Comparison of ENCODE assay signal across 15 mouse cellular contexts in the genomic region with DNA sequence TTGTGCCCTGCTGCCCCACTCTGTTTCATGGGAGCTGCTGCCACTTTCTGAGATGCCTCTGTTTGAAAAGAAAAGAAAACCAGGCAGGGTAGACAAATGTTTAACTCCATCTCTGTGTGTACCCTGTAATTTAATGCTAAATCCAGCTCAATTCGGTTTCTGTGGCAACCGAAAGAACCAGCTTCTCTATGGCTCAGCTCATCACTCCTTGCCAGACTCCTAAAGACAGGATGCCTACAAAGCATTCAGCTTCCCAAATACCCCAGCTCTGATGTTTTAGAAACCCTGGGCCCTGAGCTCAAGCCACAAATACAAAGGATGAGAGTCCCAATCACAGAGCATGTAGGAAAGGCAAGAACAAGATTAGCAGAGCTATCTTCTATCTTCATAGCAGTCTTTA.
DNase-seq lines count a peak whose midpoint lies in the region; ATAC-seq lines count a peak whose summit lies in the region.
"Had no signal": no experiment of that assay in that cellular context is flagged by ENCODE, and none has a peak within 500 bp of the region (broad histone marks: within the 10 kb centered on the region; RNA-seq: fewer than 3 reads in every experiment).

No protein-coding gene starts in this region.

- no peak for ATAC-seq in embryonic facial prominence, embryonic 11.5 days (replicated peaks; ENCODE audit: insufficient number of reproducible peaks, low FRiP score, low TSS enrichment, low read depth)
- no peak for ATAC-seq in neural tube, embryonic 15.5 days (ENCODE audit: low FRiP score)
- ATAC-seq: liver, postnatal 0 days had no signal

- H3K9me3 ChIP-seq in embryonic facial prominence, embryonic 11.5 days (replicated peaks; ENCODE audit: control insufficient read depth, low read length) = no peaks in the 10 kb centered on the region
- H3K9me3 ChIP-seq in embryonic facial prominence, embryonic 10.5 days = no peaks in the 10 kb centered on the region
- no peaks in the 10 kb centered on the region for H3K9me3 ChIP-seq in neural tube, embryonic 15.5 days (replicated peaks)
- H3K9me3 ChIP-seq: embryonic facial prominence, embryonic 15.5 days; limb, embryonic 12.5 days had no signal

- H3K4me2 ChIP-seq in embryonic facial prominence, embryonic 11.5 days (ENCODE audit: low read depth, low read length) = no peak overlapping the region
- no peak overlapping the region for H3K4me2 ChIP-seq in neural tube, embryonic 15.5 days
- H3K4me2 ChIP-seq: embryonic facial prominence, embryonic 15.5 days; limb, embryonic 12.5 days had no signal

- no peaks in the 10 kb centered on the region for H3K36me3 ChIP-seq in embryonic facial prominence, embryonic 11.5 days (replicated peaks; ENCODE audit: control insufficient read depth, insufficient read depth, low read depth, low read length)
- H3K36me3 ChIP-seq in embryonic facial prominence, embryonic 10.5 days (replicated peaks) = no peaks in the 10 kb centered on the region
- no peaks in the 10 kb centered on the region for H3K36me3 ChIP-seq in neural tube, embryonic 15.5 days
- H3K36me3 ChIP-seq: embryonic facial prominence, embryonic 15.5 days; limb, embryonic 12.5 days had no signal

- H3K9ac ChIP-seq in embryonic facial prominence, embryonic 11.5 days (replicated peaks; ENCODE audit: low read length) = no peak overlapping the region
- H3K9ac ChIP-seq in neural tube, embryonic 15.5 days (replicated peaks) = no peak overlapping the region
- H3K9ac ChIP-seq: embryonic facial prominence, embryonic 15.5 days; limb, embryonic 12.5 days; liver, postnatal 0 days had no signal

- peak; percentile 2 for DNase-seq in embryonic facial prominence, embryonic 11.5 days (ENCODE audit: low spot score)
- no peak for DNase-seq in embryonic facial prominence, embryonic 10.5 days (ENCODE audit: low spot score)
- DNase-seq in layer of hippocampus, postnatal 14 days (ENCODE audit: low spot score in 2 of 2) = peak; percentile 29 to 42
- no peak for DNase-seq in layer of hippocampus, adult 8-10 months (ENCODE audit: low spot score in 2 of 2)
- DNase-seq in left cerebral cortex, adult 9 months (ENCODE audit: low spot score in 2 of 2) = peak; percentile 59 to 69
- no peak for DNase-seq in ovary, postnatal 10 days (ENCODE audit: low spot score)
- DNase-seq in adrenal gland, postnatal 25 days = no peak
- DNase-seq: adrenal gland, postnatal 14 days; cerebellum, adult 9-10 months; gastrocnemius, adult 2 months; kidney, postnatal 14 days; liver, postnatal 0 days had no signal

- no peak overlapping the region for H3K4me3 ChIP-seq in embryonic facial prominence, embryonic 11.5 days (ENCODE audit: low read depth, low read length)
- H3K4me3 ChIP-seq in embryonic facial prominence, embryonic 10.5 days = no peak overlapping the region
- no peak overlapping the region for H3K4me3 ChIP-seq in neural tube, embryonic 15.5 days (replicated peaks)
- H3K4me3 ChIP-seq: embryonic facial prominence, embryonic 15.5 days; gastrocnemius, adult 2 months; limb, embryonic 12.5 days had no signal

- no peaks in the 10 kb centered on the region for H3K27me3 ChIP-seq in embryonic facial prominence, embryonic 11.5 days (ENCODE audit: control insufficient read depth, insufficient read depth, low read length)
- no peaks in the 10 kb centered on the region for H3K27me3 ChIP-seq in embryonic facial prominence, embryonic 10.5 days (replicated peaks; ENCODE audit: low read depth, poor library complexity, severe bottlenecking)
- H3K27me3 ChIP-seq in neural tube, embryonic 15.5 days (replicated peaks) = no peaks in the 10 kb centered on the region
- H3K27me3 ChIP-seq: embryonic facial prominence, embryonic 15.5 days; limb, embryonic 12.5 days had no signal

- WGBS in embryonic facial prominence, embryonic 11.5 days = 63% methylated on average over 2 of the region's 2 CpGs
- 80% methylated on average over 2 of the region's 2 CpGs for WGBS in embryonic facial prominence, embryonic 10.5 days
- 52% methylated on average over 2 of the region's 2 CpGs for WGBS in neural tube, embryonic 15.5 days

- no peaks in the 10 kb centered on the region for H3K4me1 ChIP-seq in embryonic facial prominence, embryonic 11.5 days (ENCODE audit: control insufficient read depth, insufficient read depth, low read length)
- peaks cover 19% of the 10 kb centered on the region for H3K4me1 ChIP-seq in embryonic facial prominence, embryonic 10.5 days
- peaks cover 24% of the 10 kb centered on the region for H3K4me1 ChIP-seq in neural tube, embryonic 15.5 days
- H3K4me1 ChIP-seq: limb, embryonic 12.5 days had no signal

- H3K27ac ChIP-seq in embryonic facial prominence, embryonic 11.5 days (replicated peaks; ENCODE audit: low read depth, low read length) = no peak overlapping the region
- H3K27ac ChIP-seq in embryonic facial prominence, embryonic 10.5 days (replicated peaks) = no peak overlapping the region
- H3K27ac ChIP-seq in neural tube, embryonic 15.5 days (replicated peaks) = 0 out of 2 replicates have a peak overlapping the region, but pooled peaks have one; percentile 33
- H3K27ac ChIP-seq: embryonic facial prominence, embryonic 15.5 days; gastrocnemius, adult 2 months; limb, embryonic 12.5 days had no signal

Comparison
In these comparisons a context has a peak if more than half of its experiments do, and no peak if none do; other contexts are left out.
1. DNase-seq: peak in embryonic facial prominence, embryonic 11.5 days (single experiment), layer of hippocampus, postnatal 14 days (2 of 2) and left cerebral cortex, adult 9 months (2 of 2); none in embryonic facial prominence, embryonic 10.5 days (single experiment), layer of hippocampus, adult 8-10 months (0 of 2), ovary, postnatal 10 days (single experiment) and adrenal gland, postnatal 25 days (single experiment).